ENCODE assay signal across 23 mouse cellular contexts in genomic region chr19:36323326-36323725, GRCm38 (mm10). TPM values are rescaled to one million over a fixed set of nuclear protein-coding genes. Genes with fewer than 3 reads are reported as not detected.
DNase-seq lines count a peak whose midpoint lies in the region; ATAC-seq and TF ChIP-seq lines count a peak whose summit lies in the region.
"Had no signal": no experiment of that assay in that cellular context is flagged by ENCODE, and none has a peak within 500 bp of the region (broad histone marks: within the 10 kb centered on the region; RNA-seq: fewer than 3 reads in every experiment).

No protein-coding gene starts in this region.

- H3K4me3 ChIP-seq in intestine, postnatal 0 days (ENCODE audit: low read depth, low read length), result no peak overlapping the region
- no peak overlapping the region for H3K4me3 ChIP-seq in intestine, embryonic 15.5 days (replicated peaks)
- H3K4me3 ChIP-seq: embryonic facial prominence, embryonic 15.5 days; erythroblast, embryonic 14.5 days; forebrain, embryonic 10.5 days; gastrocnemius, adult 2 months; heart, embryonic 13.5 days had no signal

- peak; percentile 38 to 77 for DNase-seq in kidney, adult 8-10 months
- DNase-seq in kidney, postnatal 10 days, result no peak
- DNase-seq in kidney, postnatal 14 days, result peak; percentile 12
- no peak for DNase-seq in thymus, adult 18-20 months
- no peak for DNase-seq in heart, adult 8-10 months (ENCODE audit: low spot score)
- DNase-seq: adrenal gland, postnatal 10 days; B cell, adult 2 months; cerebellum, adult 11 months; cerebellum, adult 8-10 months; cerebellum, postnatal 14 days; embryo, embryonic 11 days; gastrocnemius, adult 2 months; gastrocnemius, postnatal 25 days; heart, postnatal 36 days had no signal

- H3K4me1 ChIP-seq in intestine, postnatal 0 days (replicated peaks; ENCODE audit: control insufficient read depth, insufficient read depth, low read length), result no peaks in the 10 kb centered on the region
- H3K4me1 ChIP-seq in intestine, embryonic 15.5 days (replicated peaks), result no peaks in the 10 kb centered on the region
- H3K4me1 ChIP-seq: embryonic facial prominence, embryonic 15.5 days; forebrain, embryonic 10.5 days; heart, embryonic 13.5 days had no signal

- no peak overlapping the region for H3K27ac ChIP-seq in intestine, postnatal 0 days (ENCODE audit: low read depth, low read length)
- no peak overlapping the region for H3K27ac ChIP-seq in intestine, embryonic 15.5 days
- H3K27ac ChIP-seq: embryonic facial prominence, embryonic 15.5 days; forebrain, embryonic 10.5 days; gastrocnemius, adult 2 months; heart, embryonic 13.5 days had no signal

- ATAC-seq in intestine, postnatal 0 days, result peak; percentile 86
- ATAC-seq in intestine, embryonic 15.5 days, result no peak
- ATAC-seq: CD4-positive, CD25-positive, alpha-beta regulatory T cell, adult 4 months; forebrain, embryonic 14.5 days had no signal

- WGBS in intestine, postnatal 0 days, result 48% methylated on average over 2 of the region's 2 CpGs
- WGBS in intestine, embryonic 15.5 days, result 61% methylated on average over 2 of the region's 2 CpGs

- H3K27me3 ChIP-seq in intestine, postnatal 0 days (replicated peaks; ENCODE audit: control insufficient read depth, insufficient read depth, low read length), result no peaks in the 10 kb centered on the region
- no peaks in the 10 kb centered on the region for H3K27me3 ChIP-seq in intestine, embryonic 15.5 days (replicated peaks)
- H3K27me3 ChIP-seq: embryonic facial prominence, embryonic 15.5 days; heart, embryonic 13.5 days had no signal

- H3K4me2 ChIP-seq in intestine, postnatal 0 days (replicated peaks; ENCODE audit: low read depth), result no peak overlapping the region
- H3K4me2 ChIP-seq in intestine, embryonic 15.5 days (replicated peaks), result no peak overlapping the region
- H3K4me2 ChIP-seq: embryonic facial prominence, embryonic 15.5 days; heart, embryonic 13.5 days had no signal

- TF ChIP-seq CTCF in intestine, postnatal 0 days (IDR thresholded peaks at IDR 0.05; ENCODE audit: low read depth), result no peak

- no peaks in the 10 kb centered on the region for H3K36me3 ChIP-seq in intestine, postnatal 0 days (ENCODE audit: control insufficient read depth, insufficient read depth)
- H3K36me3 ChIP-seq in intestine, embryonic 15.5 days, result no peaks in the 10 kb centered on the region
- H3K36me3 ChIP-seq: embryonic facial prominence, embryonic 15.5 days; forebrain, embryonic 10.5 days; G1E; heart, embryonic 13.5 days had no signal

- H3K9ac ChIP-seq in intestine, postnatal 0 days (ENCODE audit: low read depth, low read length), result no peak overlapping the region
- no peak overlapping the region for H3K9ac ChIP-seq in intestine, embryonic 15.5 days
- H3K9ac ChIP-seq: embryonic facial prominence, embryonic 15.5 days; heart, embryonic 13.5 days had no signal

- no peaks in the 10 kb centered on the region for H3K9me3 ChIP-seq in intestine, postnatal 0 days (ENCODE audit: control insufficient read depth)
- no peaks in the 10 kb centered on the region for H3K9me3 ChIP-seq in intestine, embryonic 15.5 days
- H3K9me3 ChIP-seq: embryonic facial prominence, embryonic 15.5 days; forebrain, embryonic 10.5 days; G1E; heart, embryonic 13.5 days had no signal

RNA-seq across cellular contexts. Expression of gene Pcgf5, which starts 24.8 kb away (rescaled TPM):
- 21.4 and 23.4 TPM in 2 replicates for polyA plus RNA-seq in intestine, postnatal 0 days (2015; fragmentation: Nextera tagmentation; extraction: Ambion mirVana)
- polyA plus RNA-seq in intestine, embryonic 15.5 days (2015; fragmentation: Nextera tagmentation; extraction: Ambion mirVana), result 23.6 and 27.0 TPM in 2 replicates
- 10 to 100 TPM; 65.8 to 88.1 (median 78.6) TPM for total RNA-seq in heart, adult 8-10 months (2022)

Comparison
In these comparisons a context has a peak if more than half of its experiments do, and no peak if none do; other contexts are left out.
1. DNase-seq: peak in kidney, adult 8-10 months (2 of 2) and kidney, postnatal 14 days (single experiment); none in kidney, postnatal 10 days (single experiment), thymus, adult 18-20 months (0 of 2) and heart, adult 8-10 months (single experiment).